Mouse (Mus musculus): ENCODE data around the gene Trappc4. TPM values are rescaled to one million over a fixed set of nuclear protein-coding genes. Genes with fewer than 3 reads are reported as not detected.
A peak's percentile ranks its signal among the peaks of the same experiment; 100 is the strongest.
"Not testable (repeated sequence)": the region's sequence is repeated elsewhere in the genome, so short reads cannot be mapped to it uniquely, and the experiment has no call there.

The Trappc4 gene
- polyA plus RNA-seq, 1 experiment from 2014 or later = 186 TPM

- DNase-seq (ENCODE audit: low spot score) (peak; percentile 100), ATAC-seq (replicated peaks; ENCODE audit: low FRiP score) (peak; percentile 97)
- Histone ChIP-seq H3K9me3 (ENCODE audit: control insufficient read depth, low read length) (no peaks in the 10 kb centered on the region), H3K4me2 (ENCODE audit: low read depth, low read length, severe bottlenecking) (peak within 1 kb of the TSS; percentile 96), H3K27ac (ENCODE audit: low read depth, low read length) (peak within 1 kb of the TSS; percentile 57), H3K4me3 (ENCODE audit: low read depth, low read length) (peak within 1 kb of the TSS; percentile 89), H3K9ac (ENCODE audit: low read length) (peak within 1 kb of the TSS; percentile 94), H3K36me3 (ENCODE audit: control insufficient read depth, insufficient read depth, low read length) (peaks cover 19% of the 10 kb centered on the region), H3K4me1 (replicated peaks; ENCODE audit: control insufficient read depth, insufficient read depth, low read length) (peaks cover 4% of the 10 kb centered on the region), H3K27me3 (ENCODE audit: control insufficient read depth, insufficient read depth, low read length) (no peaks in the 10 kb centered on the region)
- WGBS = under 1% methylated on average over 83 of the region's 83 CpGs
Observed at GRCm38 (mm10) chr9:44379054-44379834, 28.2 kb downstream of the Trappc4 start, which contains the start of gene Hyou1. TSS of gene Hyou1 (plus strand) at chr9:44379490.

GRCm38 (mm10) chr9:44378153-44378730, 29.2 kb downstream of the Trappc4 start:
- Histone ChIP-seq H3K27ac (ENCODE audit: low read depth, low read length) (no peak overlapping the region; the same call in 1 of the 2 replicates), H3K36me3 (ENCODE audit: control insufficient read depth, insufficient read depth, low read length) (peaks cover 12% of the 10 kb centered on the region; the same call in 1 of the 2 replicates), H3K4me1 (replicated peaks; ENCODE audit: control insufficient read depth, insufficient read depth, low read length) (peaks cover 4% of the 10 kb centered on the region), H3K9ac (ENCODE audit: low read length) (peak overlapping the region; percentile 65), H3K9me3 (ENCODE audit: control insufficient read depth, low read length) (no peaks in the 10 kb centered on the region), H3K27me3 (ENCODE audit: control insufficient read depth, insufficient read depth, low read length) (no peaks in the 10 kb centered on the region), H3K4me2 (ENCODE audit: low read depth, low read length, severe bottlenecking) (peak overlapping the region; percentile 73), H3K4me3 (ENCODE audit: low read depth, low read length) (peak overlapping the region; percentile 89)
- ATAC-seq (replicated peaks; ENCODE audit: low FRiP score) (no peak), DNase-seq (ENCODE audit: low spot score) (no peak)
- 91% methylated on average over 5 of the region's 5 CpGs for WGBS

GRCm38 (mm10) chr9:44377335-44377734, 30.1 kb downstream of the Trappc4 start:
- DNase-seq (ENCODE audit: low spot score); H3K9ac ChIP-seq (ENCODE audit: low read length); H3K4me3 ChIP-seq (ENCODE audit: low read depth, low read length); H3K4me2 ChIP-seq (ENCODE audit: low read depth, low read length, severe bottlenecking); H3K9me3 ChIP-seq (ENCODE audit: control insufficient read depth, low read length); H3K27ac ChIP-seq (ENCODE audit: low read depth, low read length); ATAC-seq (replicated peaks; ENCODE audit: low FRiP score); H3K36me3 ChIP-seq (ENCODE audit: control insufficient read depth, insufficient read depth, low read length); H3K4me1 ChIP-seq (replicated peaks; ENCODE audit: control insufficient read depth, insufficient read depth, low read length); H3K27me3 ChIP-seq (ENCODE audit: control insufficient read depth, insufficient read depth, low read length): not testable (repeated sequence)
- 76% methylated on average over 2 of the region's 2 CpGs for WGBS

GRCm38 (mm10) chr9:44376141-44376540, 31.3 kb downstream of the Trappc4 start:
- Histone ChIP-seq H3K27ac (ENCODE audit: low read depth, low read length) (no peak overlapping the region), H3K4me2 (ENCODE audit: low read depth, low read length, severe bottlenecking) (no peak overlapping the region), H3K4me1 (replicated peaks; ENCODE audit: control insufficient read depth, insufficient read depth, low read length) (peaks cover 4% of the 10 kb centered on the region), H3K9ac (ENCODE audit: low read length) (no peak overlapping the region), H3K4me3 (ENCODE audit: low read depth, low read length) (no peak overlapping the region), H3K27me3 (ENCODE audit: control insufficient read depth, insufficient read depth, low read length) (no peaks in the 10 kb centered on the region), H3K9me3 (ENCODE audit: control insufficient read depth, low read length) (no peaks in the 10 kb centered on the region), H3K36me3 (ENCODE audit: control insufficient read depth, insufficient read depth, low read length) (no peaks in the 10 kb centered on the region)
- no peak for ATAC-seq (replicated peaks; ENCODE audit: low FRiP score)
- DNase-seq (ENCODE audit: low spot score) = no peak
- WGBS = 88% methylated on average over 6 of the region's 6 CpGs

GRCm38 (mm10) chr9:44373386-44373785, 34.0 kb downstream of the Trappc4 start:
- DNase-seq (ENCODE audit: low spot score) (no peak), ATAC-seq (replicated peaks; ENCODE audit: low FRiP score) (no peak)
- Histone ChIP-seq H3K4me3 (ENCODE audit: low read depth, low read length) (no peak overlapping the region), H3K36me3 (ENCODE audit: control insufficient read depth, insufficient read depth, low read length) (no peaks in the 10 kb centered on the region), H3K9me3 (ENCODE audit: control insufficient read depth, low read length) (no peaks in the 10 kb centered on the region), H3K4me2 (ENCODE audit: low read depth, low read length, severe bottlenecking) (no peak overlapping the region), H3K9ac (ENCODE audit: low read length) (no peak overlapping the region), H3K27ac (ENCODE audit: low read depth, low read length) (no peak overlapping the region), H3K4me1 (replicated peaks; ENCODE audit: control insufficient read depth, insufficient read depth, low read length) (no peaks in the 10 kb centered on the region), H3K27me3 (ENCODE audit: control insufficient read depth, insufficient read depth, low read length) (no peaks in the 10 kb centered on the region)

GRCm38 (mm10) chr9:44364480-44364879, 42.9 kb downstream of the Trappc4 start:
- ATAC-seq (replicated peaks; ENCODE audit: low FRiP score) (no peak), DNase-seq (ENCODE audit: low spot score) (no peak)
- H3K27me3 ChIP-seq (ENCODE audit: control insufficient read depth, insufficient read depth, low read length) = no peaks in the 10 kb centered on the region
- 0 out of 2 replicates have a peak, but pooled peaks cover 2% of the 10 kb centered on the region for H3K4me1 ChIP-seq (replicated peaks; ENCODE audit: control insufficient read depth, insufficient read depth, low read length)
- no peaks in the 10 kb centered on the region for H3K36me3 ChIP-seq (ENCODE audit: control insufficient read depth, insufficient read depth, low read length)
- no peak overlapping the region for H3K4me2 ChIP-seq (ENCODE audit: low read depth, low read length, severe bottlenecking)
- WGBS = 62% methylated on average over 3 of the region's 3 CpGs
- H3K9me3 ChIP-seq (ENCODE audit: control insufficient read depth, low read length) = no peaks in the 10 kb centered on the region
- H3K9ac ChIP-seq (ENCODE audit: low read length) = no peak overlapping the region
- no peak overlapping the region for H3K27ac ChIP-seq (ENCODE audit: low read depth, low read length)
- no peak overlapping the region for H3K4me3 ChIP-seq (ENCODE audit: low read depth, low read length)

GRCm38 (mm10) chr9:44361931-44362330, 45.5 kb downstream of the Trappc4 start:
- 50% methylated on average over 4 of the region's 4 CpGs for WGBS
- H3K27ac ChIP-seq (ENCODE audit: low read depth, low read length); DNase-seq (ENCODE audit: low spot score); H3K9me3 ChIP-seq (ENCODE audit: control insufficient read depth, low read length); ATAC-seq (replicated peaks; ENCODE audit: low FRiP score); H3K4me1 ChIP-seq (replicated peaks; ENCODE audit: control insufficient read depth, insufficient read depth, low read length); H3K36me3 ChIP-seq (ENCODE audit: control insufficient read depth, insufficient read depth, low read length); H3K9ac ChIP-seq (ENCODE audit: low read length); H3K27me3 ChIP-seq (ENCODE audit: control insufficient read depth, insufficient read depth, low read length): not testable (repeated sequence)
- Histone ChIP-seq H3K4me3 (ENCODE audit: low read depth, low read length) (peak overlapping the region; percentile 74; the same call in 1 of the 2 replicates), H3K4me2 (ENCODE audit: low read depth, low read length, severe bottlenecking) (peak overlapping the region; percentile 78; the same call in 1 of the 2 replicates)

- H3K4me1 ChIP-seq (replicated peaks; ENCODE audit: control insufficient read depth, insufficient read depth, low read length) = 0 out of 2 replicates have a peak, but pooled peaks cover 2% of the 10 kb centered on the region
- H3K9ac ChIP-seq (ENCODE audit: low read length) = peak within 1 kb of the TSS; percentile 63
- peak within 1 kb of the TSS; percentile 74 for H3K4me3 ChIP-seq (ENCODE audit: low read depth, low read length)
- ATAC-seq (replicated peaks; ENCODE audit: low FRiP score) = peak; percentile 93
- H3K27me3 ChIP-seq (ENCODE audit: control insufficient read depth, insufficient read depth, low read length) = no peaks in the 10 kb centered on the region
- no peak within 1 kb of the TSS for H3K27ac ChIP-seq (ENCODE audit: low read depth, low read length)
- peak; percentile 97 for DNase-seq (ENCODE audit: low spot score)
- no peaks in the 10 kb centered on the region for H3K9me3 ChIP-seq (ENCODE audit: control insufficient read depth, low read length)
- H3K4me2 ChIP-seq (ENCODE audit: low read depth, low read length, severe bottlenecking) = peak within 1 kb of the TSS; percentile 78
- WGBS = under 1% methylated on average over 44 of the region's 44 CpGs
- peaks cover 3% of the 10 kb centered on the region; the same call in 1 of the 2 replicates for H3K36me3 ChIP-seq (ENCODE audit: control insufficient read depth, insufficient read depth, low read length)
Observed at GRCm38 (mm10) chr9:44361190-44361917, 46.0 kb downstream of the Trappc4 start, which contains the start of gene Vps11. TSS of gene Vps11 (minus strand) at chr9:44361670.
